Mouse (Mus musculus) left cerebral cortex, adult 18-20 months (tissue): ENCODE measurements around the gene Mcl1. TPM values are rescaled to one million over a fixed set of nuclear protein-coding genes. Genes with fewer than 3 reads are reported as not detected.
A peak's percentile ranks its signal among the peaks of the same experiment; 100 is the strongest.
"Not testable (repeated sequence)": the region's sequence is repeated elsewhere in the genome, so short reads cannot be mapped to it uniquely, and the experiment has no call there.

Source experiments
- DNase-seq, 2 experiments: peaks; one replicate each; pipeline ENCODE4 v3.0.0; 2021 to 2022; ENCODE audit warnings: low spot score in 2 of 2, mixed read lengths in 1 of 2
- total RNA-seq, 2 experiments: library from RNA; stranded (reverse); gene quantifications; 2 replicates each; pipeline ENCODE4 v1.2.3; 2021

The Mcl1 gene
- total RNA-seq, 2 experiments from 2014 or later: 59.7 to 64.1 TPM

- no peak for DNase-seq
Measured at GRCm38 (mm10) chr3:95684846-95685245, 26.3 kb downstream of the Mcl1 start.

- DNase-seq: no peak
Measured at GRCm38 (mm10) chr3:95685301-95685700, 26.7 kb downstream of the Mcl1 start.

GRCm38 (mm10) chr3:95685701-95686100 lies 27.1 kb downstream of the Mcl1 start:
- DNase-seq: no peak

DNA sequence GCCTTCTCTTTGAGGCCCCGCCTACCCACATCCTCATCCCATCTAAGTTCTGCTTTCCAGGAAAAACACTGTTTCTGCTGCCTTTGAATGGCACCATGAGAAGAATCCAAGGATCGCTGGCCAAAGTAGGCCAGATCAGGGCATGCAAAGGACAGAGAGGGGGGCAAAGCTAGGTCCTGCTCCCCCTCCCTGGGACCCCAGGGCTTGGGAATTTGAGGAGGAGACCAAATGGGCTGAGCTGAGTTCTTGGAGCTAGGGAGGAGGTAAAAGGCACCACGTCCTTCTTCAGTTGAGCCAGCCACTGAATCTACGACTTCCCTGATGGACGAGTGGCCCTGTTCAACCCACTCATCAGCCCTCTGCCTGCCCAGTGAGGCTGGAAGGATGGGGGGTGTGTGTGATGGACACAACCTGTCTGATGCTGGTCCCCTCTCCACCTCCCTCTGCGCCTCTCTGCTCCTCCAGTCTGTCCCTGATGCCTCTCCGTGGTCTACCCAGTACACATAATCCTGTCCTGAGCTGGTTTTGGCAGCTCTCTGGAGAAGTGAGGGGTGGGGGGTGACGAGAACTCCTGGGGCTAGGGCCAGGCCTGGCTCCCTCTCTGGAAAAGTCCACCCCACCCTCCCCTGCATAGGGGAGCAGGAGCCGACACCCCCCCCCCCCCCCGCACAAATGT lies 28.0 kb downstream of the Mcl1 start:
- no peak for DNase-seq

DNA sequence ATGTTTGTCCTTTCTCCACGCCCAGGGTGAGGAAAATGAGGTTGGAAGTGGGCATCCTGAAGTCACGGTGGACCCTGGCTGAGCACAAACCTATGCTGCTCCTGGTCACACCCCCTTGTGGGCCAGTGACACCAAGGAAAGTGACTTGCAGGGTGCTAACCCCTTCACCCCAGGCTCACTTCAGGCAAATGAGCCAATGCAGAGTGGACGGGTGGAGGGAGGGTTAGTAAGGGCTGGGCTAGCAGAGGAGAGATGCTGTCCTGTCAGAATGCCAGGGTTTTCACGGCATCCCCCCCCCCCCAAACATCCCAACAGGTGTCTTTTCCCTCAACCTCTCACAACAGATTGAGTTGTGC lies 28.6 kb downstream of the Mcl1 start:
- DNase-seq: no peak

DNA sequence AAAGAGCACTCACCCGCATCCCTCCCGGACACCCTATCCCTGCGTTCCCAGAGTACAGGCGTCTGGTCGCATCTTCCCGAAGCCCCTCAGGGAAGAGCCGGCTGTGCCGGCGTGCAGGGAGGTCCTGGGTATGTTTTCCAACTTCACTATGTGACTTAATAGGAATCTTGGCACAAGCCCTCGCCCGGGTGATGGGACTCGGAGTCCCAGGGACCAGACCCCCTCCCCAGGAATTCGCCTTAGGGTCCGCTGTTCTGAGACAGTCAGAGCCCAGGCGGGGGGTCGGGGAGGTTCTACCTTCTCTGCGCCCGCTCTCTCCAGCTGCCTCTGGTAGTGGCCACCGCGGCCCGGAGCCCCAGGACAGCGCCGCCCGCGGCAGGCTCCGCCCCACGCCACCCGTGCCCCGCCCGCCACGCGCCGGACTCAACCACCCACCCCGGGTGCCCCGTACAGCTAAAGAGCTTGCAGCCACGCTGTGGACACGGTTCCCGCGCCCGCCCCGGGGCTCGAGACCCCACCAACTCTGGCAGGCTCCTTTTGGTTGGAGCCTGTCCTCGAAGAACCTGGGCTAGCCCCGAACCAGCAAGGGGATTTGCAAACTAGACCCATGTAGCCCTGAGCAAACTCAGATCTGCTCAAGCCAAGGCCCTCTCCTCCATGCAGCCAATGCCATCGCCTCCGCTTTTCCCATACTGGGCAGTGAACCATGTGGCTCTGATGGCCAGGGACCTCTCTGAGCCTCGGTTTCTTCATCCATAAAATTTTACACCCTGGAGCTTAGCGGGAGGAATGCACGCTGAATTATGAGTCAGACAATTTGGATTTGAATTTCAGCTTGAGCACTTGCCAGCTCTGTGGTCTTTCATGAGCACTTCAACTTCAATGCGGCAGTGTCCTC lies 29.2 kb downstream of the Mcl1 start, which contains the start of gene Adamtsl4:
Gene Adamtsl4, minus strand, starts transcription at position 394 of the 898 bp plus-strand sequence.
- DNase-seq: peak; percentile 52 to 57

DNA sequence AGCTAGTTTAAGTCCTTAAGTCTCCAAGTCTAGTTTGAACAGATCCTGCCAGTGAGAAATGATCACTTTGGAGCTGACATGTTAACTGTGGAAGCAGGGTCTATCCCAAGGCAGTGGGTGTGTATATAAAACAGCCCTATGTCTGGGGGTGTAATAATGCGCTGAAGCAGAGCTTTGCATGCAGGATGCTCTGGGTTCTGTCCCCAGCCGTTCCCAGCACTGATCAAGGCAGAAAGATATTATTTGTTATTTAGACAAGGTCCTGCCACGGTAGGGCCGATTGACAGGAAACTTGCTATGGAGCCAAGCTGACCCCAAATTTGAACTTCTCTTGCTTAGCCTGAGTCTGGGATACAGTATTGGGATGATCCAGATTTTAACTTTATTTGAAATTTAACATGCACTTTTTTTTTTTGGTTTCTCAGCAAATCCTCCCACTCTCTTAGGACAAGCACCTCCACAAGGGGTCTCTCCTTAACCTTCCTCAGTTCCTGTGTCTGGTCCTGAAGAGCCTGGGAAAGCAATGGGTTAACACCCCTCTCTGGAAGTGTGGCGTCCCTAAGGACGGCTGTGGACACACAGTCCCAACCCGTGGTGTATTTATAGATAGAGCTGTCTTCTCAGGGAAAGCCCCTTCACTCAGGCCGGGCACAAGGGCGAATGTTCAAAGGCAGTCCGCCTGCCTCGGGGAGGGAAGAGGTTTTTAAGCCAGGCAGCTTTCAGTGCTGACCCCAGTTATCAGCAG lies 30.8 kb downstream of the Mcl1 start:
- no peak for DNase-seq

DNA sequence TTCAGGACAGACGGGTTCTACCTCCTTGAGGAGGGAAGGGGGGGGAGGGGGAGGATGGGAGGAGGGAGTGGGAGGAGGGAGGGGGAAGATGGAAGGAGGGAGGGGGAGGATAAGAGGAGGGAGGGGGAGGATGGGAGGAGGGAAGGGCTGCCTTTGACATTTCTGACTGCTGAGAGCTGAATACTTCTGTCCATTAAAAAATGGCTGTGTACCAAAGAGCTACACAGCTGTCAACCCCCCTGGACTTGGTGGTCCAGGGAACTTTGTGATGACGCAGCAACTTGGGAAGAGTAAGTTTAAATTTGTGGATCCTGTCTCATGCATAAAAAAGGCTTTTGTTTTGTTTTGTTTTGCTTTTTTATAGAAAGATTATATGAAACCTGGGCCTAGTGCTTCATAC lies 31.4 kb downstream of the Mcl1 start:
- DNase-seq: no peak

DNA sequence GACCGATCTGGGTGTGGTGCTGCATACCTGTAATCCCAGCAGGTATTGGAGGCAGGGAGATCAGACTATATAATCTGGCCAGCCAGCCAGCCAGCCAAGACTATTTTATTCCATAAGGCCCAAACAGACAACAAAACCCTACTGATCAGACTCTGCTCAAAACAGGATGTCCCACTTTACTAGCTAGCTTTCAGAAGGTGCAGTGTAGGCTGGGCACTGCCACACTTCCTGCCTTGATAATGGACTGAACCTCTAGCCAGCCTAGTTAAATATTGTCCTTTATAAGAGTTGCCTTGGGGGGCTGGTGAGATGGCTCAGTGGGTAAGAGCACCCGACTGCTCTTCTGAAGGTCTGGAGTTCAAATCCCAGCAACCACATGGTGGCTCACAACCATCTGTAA lies 32.0 kb downstream of the Mcl1 start:
- DNase-seq: not testable (repeated sequence)

- no peak for DNase-seq
Measured at GRCm38 (mm10) chr3:95692677-95693076, 34.1 kb downstream of the Mcl1 start.

DNA sequence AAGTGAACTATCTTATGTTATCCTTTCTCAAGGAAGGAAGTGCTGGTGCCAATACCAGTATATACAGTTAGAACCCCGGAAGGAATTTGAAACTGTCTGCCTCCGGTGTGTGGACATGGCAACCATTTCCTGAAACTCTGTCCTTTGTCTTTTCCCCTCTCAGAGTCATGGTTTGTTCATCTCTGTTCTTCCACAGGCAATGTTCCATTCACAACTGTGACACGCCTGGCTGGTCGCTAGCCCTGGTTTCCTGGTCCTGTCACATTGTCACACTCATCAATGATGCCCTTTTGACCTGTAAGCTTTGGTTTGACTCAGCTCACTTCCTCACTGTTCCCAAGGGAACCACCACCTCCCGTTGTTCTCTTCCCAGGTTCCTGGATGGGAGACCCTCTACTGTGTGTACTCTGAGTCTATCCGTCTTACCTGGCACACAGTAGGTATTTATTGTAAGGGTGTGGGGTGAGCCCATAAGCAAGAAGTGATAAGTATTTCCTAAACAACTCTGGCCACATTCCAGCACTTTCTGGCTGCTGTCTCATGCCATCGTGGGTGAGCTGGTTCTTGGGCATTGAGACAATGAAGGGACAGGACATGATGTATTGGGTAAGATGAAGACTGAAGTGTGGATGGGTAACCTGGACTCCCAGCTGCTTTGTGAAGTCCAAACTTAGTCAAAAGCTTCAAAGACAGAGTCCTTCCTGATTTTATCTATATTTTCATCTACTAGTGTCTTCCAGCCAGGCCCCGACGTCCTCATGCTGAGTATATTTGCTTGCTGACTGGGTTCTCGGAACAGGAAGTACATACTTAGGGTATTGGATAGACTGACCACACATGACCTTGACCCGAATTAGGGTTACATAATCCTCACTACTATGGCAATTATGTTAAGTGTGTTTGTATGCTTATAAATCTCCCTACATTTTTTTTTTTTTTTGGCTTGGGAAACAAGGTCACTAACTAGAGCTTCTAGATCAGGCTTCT lies 35.5 kb downstream of the Mcl1 start:
- DNase-seq: no peak

DNA sequence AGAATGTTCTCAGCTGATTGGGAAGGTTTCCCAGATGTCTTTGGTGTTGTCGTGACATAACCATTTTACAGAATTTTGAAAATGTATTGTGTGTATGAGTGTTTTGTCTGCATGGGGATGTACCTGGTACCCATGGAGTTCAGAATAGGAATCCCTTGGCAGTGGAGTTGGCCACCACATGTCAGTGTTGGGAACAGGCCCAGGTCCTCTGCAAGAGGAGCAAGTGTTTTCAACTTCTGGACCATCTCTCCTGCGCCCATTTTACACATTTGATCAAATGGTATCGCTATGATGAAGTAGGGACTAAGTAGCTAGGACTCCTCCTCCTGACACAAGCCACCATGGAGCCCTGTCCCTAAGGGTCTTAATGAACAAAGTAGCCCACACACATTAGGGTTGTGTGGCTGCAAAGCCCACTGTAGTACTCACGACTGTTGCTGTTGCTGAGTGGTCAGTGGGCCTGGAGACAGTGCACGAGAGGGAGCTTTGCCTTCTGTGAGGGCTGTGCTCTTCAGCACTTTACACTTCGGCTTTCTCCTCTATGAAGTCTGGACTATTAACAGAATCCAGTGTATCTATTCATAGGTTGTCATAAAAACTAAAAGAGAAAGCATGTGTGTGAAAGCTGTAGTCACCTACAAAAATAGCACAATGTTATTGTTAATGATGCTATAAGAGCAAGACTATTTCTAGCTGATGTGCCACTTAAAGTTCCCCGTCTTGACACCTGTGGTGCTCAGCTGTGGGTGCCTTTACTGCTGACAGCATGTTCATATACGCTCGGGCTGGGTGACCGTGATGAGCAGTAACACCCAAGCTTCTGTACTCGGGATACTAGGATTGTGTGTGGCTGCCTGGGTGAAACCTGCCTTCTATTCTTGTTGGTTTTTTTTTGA lies 36.5 kb downstream of the Mcl1 start:
- no peak for DNase-seq

GRCm38 (mm10) chr3:95695796-95696195 lies 37.2 kb downstream of the Mcl1 start:
- DNase-seq: no peak

- no peak for DNase-seq
Measured at GRCm38 (mm10) chr3:95696360-95696759, 37.8 kb downstream of the Mcl1 start.

GRCm38 (mm10) chr3:95698286-95698685 lies 39.7 kb downstream of the Mcl1 start:
- no peak for DNase-seq

- DNase-seq: no peak
Measured at GRCm38 (mm10) chr3:95700233-95700681, 41.7 kb downstream of the Mcl1 start.

- DNase-seq: no peak
Measured at GRCm38 (mm10) chr3:95701085-95701484, 42.5 kb downstream of the Mcl1 start.

GRCm38 (mm10) chr3:95701877-95702540 lies 43.4 kb downstream of the Mcl1 start:
- peak; percentile 36 to 41 for DNase-seq

- no peak for DNase-seq
Measured at GRCm38 (mm10) chr3:95703276-95703675, 44.7 kb downstream of the Mcl1 start.
